Mouse (Mus musculus): Measurements from ENCODE around the gene Bcas3. TPM values are rescaled to one million over a fixed set of nuclear protein-coding genes. Genes with fewer than 3 reads are reported as not detected.
"Not testable (repeated sequence)": the region's sequence is repeated elsewhere in the genome, so short reads cannot be mapped to it uniquely, and the experiment has no call there.

Gene Bcas3
- polyA plus RNA-seq, 1 experiment from 2014 or later: 18.1 TPM

DNA sequence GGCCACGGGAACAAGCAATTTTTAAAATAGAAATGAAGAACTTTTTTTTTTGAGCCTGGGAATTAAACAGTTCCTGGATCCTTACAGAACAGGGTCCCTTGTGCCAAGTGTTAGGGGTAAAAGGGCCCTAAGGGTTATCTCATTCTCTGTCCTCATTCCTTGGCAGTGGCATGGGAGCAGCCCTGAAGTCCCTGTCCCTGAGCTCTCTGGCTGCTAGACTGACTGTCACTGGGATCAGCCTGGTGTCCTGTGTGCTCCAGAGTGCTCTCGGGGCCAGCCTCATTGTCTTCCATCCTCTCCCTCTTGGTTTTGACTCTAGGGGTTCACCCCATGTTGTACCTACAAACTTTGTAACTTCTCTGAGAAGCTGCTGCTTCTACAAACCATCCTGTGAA, 360.8 kb downstream of the Bcas3 start:
- no peak overlapping the region for H3K9ac ChIP-seq
- peaks cover 31% of the 10 kb centered on the region for H3K27me3 ChIP-seq
- no peak overlapping the region for H3K4me3 ChIP-seq (replicated peaks)
- no peak for ATAC-seq (ENCODE audit: insufficient read depth)
- H3K4me1 ChIP-seq (replicated peaks): peaks cover 7% of the 10 kb centered on the region; the same call in 1 of the 2 replicates
- H3K4me2 ChIP-seq: peak overlapping the region; percentile 14; the same call in 1 of the 2 replicates
- H3K27ac ChIP-seq (replicated peaks): no peak overlapping the region
- no peaks in the 10 kb centered on the region for H3K9me3 ChIP-seq (replicated peaks)
- 30% methylated on average over 2 of the region's 2 CpGs for WGBS (ENCODE audit: insufficient replicate concordance)
- no peaks in the 10 kb centered on the region for H3K36me3 ChIP-seq (replicated peaks)

DNA sequence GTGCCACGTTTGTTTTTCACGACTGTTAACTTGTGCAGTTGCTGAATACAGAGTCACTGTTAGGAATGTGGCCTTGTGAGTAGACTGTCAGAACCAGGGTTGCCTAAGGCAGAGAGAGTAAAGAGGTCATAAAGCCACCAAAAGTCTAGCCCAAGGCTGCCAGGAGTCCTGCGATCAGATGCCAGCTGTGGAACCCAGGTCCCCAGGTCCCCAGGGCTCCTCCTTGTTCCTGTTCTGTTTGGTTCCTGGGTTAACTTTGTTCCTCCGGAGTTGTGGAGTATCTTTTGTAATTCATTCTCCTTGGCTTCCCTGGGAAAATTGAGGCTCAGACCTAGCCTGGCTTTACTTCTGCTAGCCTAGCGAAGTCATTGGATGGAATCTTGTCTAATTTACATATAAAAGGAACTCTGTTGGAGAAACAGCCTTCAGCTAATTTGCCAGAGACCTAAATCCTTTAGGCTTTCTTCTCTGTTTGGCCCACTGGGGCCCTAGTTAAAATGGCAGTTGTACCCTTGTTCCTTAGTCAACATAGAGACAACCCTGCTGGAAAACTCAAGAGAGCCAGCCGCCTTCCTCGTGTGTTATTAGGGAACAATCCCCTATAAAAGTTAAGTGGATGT, 361.5 kb downstream of the Bcas3 start:
- 44% methylated on average over 7 of the region's 7 CpGs for WGBS (ENCODE audit: insufficient replicate concordance)
- Histone ChIP-seq H3K9me3 (replicated peaks) (no peaks in the 10 kb centered on the region), H3K4me1 (replicated peaks) (peaks cover 12% of the 10 kb centered on the region), H3K27me3 (peaks cover 31% of the 10 kb centered on the region), H3K4me3 (replicated peaks) (no peak overlapping the region), H3K27ac (replicated peaks) (no peak overlapping the region), H3K9ac (no peak overlapping the region), H3K36me3 (replicated peaks) (no peaks in the 10 kb centered on the region), H3K4me2 (no peak overlapping the region)
- ATAC-seq (ENCODE audit: insufficient read depth): no peak

- not testable (repeated sequence) for H3K36me3 ChIP-seq (replicated peaks); H3K9ac ChIP-seq; H3K9me3 ChIP-seq (replicated peaks); H3K27ac ChIP-seq (replicated peaks); H3K4me3 ChIP-seq (replicated peaks); H3K4me2 ChIP-seq; ATAC-seq (ENCODE audit: insufficient read depth)
- Histone ChIP-seq H3K4me1 (replicated peaks) (peaks cover 24% of the 10 kb centered on the region), H3K27me3 (peaks cover 25% of the 10 kb centered on the region)
- WGBS (ENCODE audit: insufficient replicate concordance): 62% methylated on average over 2 of the region's 2 CpGs
Measured at GRCm38 (mm10) chr11:85716730-85717129, 363.8 kb downstream of the Bcas3 start.

- 81% methylated on average over 10 of the region's 10 CpGs for WGBS (ENCODE audit: insufficient replicate concordance)
- H3K27ac ChIP-seq (replicated peaks): no peak overlapping the region
- H3K36me3 ChIP-seq (replicated peaks): no peaks in the 10 kb centered on the region
- H3K4me1 ChIP-seq (replicated peaks): peaks cover 23% of the 10 kb centered on the region
- H3K9ac ChIP-seq: no peak overlapping the region
- H3K4me3 ChIP-seq (replicated peaks): no peak overlapping the region
- no peak overlapping the region for H3K4me2 ChIP-seq
- peaks cover 12% of the 10 kb centered on the region for H3K27me3 ChIP-seq
- ATAC-seq (ENCODE audit: insufficient read depth): no peak
- H3K9me3 ChIP-seq (replicated peaks): no peaks in the 10 kb centered on the region
Measured at GRCm38 (mm10) chr11:85719091-85719490, 366.1 kb downstream of the Bcas3 start.

GRCm38 (mm10) chr11:85719766-85720165, 366.8 kb downstream of the Bcas3 start:
- WGBS (ENCODE audit: insufficient replicate concordance): 9% methylated on average over 7 of the region's 7 CpGs
- Histone ChIP-seq H3K27ac (replicated peaks) (no peak overlapping the region), H3K9me3 (replicated peaks) (no peaks in the 10 kb centered on the region), H3K36me3 (replicated peaks) (no peaks in the 10 kb centered on the region), H3K4me3 (replicated peaks) (no peak overlapping the region), H3K4me1 (replicated peaks) (peaks cover 17% of the 10 kb centered on the region), H3K27me3 (peaks cover 8% of the 10 kb centered on the region; the same call in 1 of the 2 replicates), H3K9ac (no peak overlapping the region), H3K4me2 (no peak overlapping the region)
- peak; percentile 28; the same call in 1 of the 2 replicates for ATAC-seq (ENCODE audit: insufficient read depth)

- Histone ChIP-seq H3K4me2 (no peak overlapping the region), H3K27ac (replicated peaks) (no peak overlapping the region), H3K4me3 (replicated peaks) (no peak overlapping the region), H3K9me3 (replicated peaks) (no peaks in the 10 kb centered on the region), H3K27me3 (peaks cover 8% of the 10 kb centered on the region; the same call in 1 of the 2 replicates), H3K4me1 (replicated peaks) (peaks cover 17% of the 10 kb centered on the region), H3K36me3 (replicated peaks) (no peaks in the 10 kb centered on the region), H3K9ac (no peak overlapping the region)
- 7% methylated on average over 6 of the region's 6 CpGs for WGBS (ENCODE audit: insufficient replicate concordance)
- ATAC-seq (ENCODE audit: insufficient read depth): 0 out of 2 replicates have a peak, but pooled peaks have one; percentile 42
Measured at GRCm38 (mm10) chr11:85720269-85720773, 367.4 kb downstream of the Bcas3 start.

- no peak for ATAC-seq (ENCODE audit: insufficient read depth)
- Histone ChIP-seq H3K9me3 (replicated peaks) (no peaks in the 10 kb centered on the region), H3K4me1 (replicated peaks) (peaks cover 17% of the 10 kb centered on the region), H3K36me3 (replicated peaks) (no peaks in the 10 kb centered on the region), H3K9ac (no peak overlapping the region), H3K4me2 (no peak overlapping the region), H3K27ac (replicated peaks) (no peak overlapping the region), H3K27me3 (peaks cover 8% of the 10 kb centered on the region; the same call in 1 of the 2 replicates), H3K4me3 (replicated peaks) (no peak overlapping the region)
- WGBS (ENCODE audit: insufficient replicate concordance): 72% methylated on average over 4 of the region's 4 CpGs
Measured at GRCm38 (mm10) chr11:85721986-85722385, 369.0 kb downstream of the Bcas3 start.

DNA sequence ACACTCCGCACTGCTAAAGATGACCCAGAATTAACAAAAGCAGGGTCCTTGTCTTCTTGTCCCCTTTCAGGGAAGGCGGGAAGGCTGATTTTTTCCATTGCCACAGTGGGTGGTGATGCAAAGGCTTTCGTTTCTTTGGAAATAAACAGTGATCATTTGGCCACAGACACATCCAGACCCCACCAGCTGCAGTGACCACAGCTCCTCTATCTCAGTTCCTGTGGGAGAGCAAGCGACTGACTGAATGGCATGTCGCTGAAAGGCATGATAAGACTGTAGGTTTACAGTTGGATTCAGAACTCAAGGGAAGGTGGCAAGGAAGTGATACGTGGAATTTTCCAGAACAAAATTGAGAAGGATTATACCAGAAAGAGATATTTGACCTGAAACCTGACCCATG, 371.2 kb downstream of the Bcas3 start:
- H3K9ac ChIP-seq: no peak overlapping the region
- H3K36me3 ChIP-seq (replicated peaks): no peaks in the 10 kb centered on the region
- no peak overlapping the region for H3K4me2 ChIP-seq
- H3K9me3 ChIP-seq (replicated peaks): no peaks in the 10 kb centered on the region
- no peak overlapping the region for H3K27ac ChIP-seq (replicated peaks)
- peaks cover 15% of the 10 kb centered on the region for H3K4me1 ChIP-seq (replicated peaks)
- ATAC-seq (ENCODE audit: insufficient read depth): no peak
- 0 out of 2 replicates have a peak, but pooled peaks cover 4% of the 10 kb centered on the region for H3K27me3 ChIP-seq
- WGBS (ENCODE audit: insufficient replicate concordance): 28% methylated on average over 6 of the region's 6 CpGs
- H3K4me3 ChIP-seq (replicated peaks): no peak overlapping the region

DNA sequence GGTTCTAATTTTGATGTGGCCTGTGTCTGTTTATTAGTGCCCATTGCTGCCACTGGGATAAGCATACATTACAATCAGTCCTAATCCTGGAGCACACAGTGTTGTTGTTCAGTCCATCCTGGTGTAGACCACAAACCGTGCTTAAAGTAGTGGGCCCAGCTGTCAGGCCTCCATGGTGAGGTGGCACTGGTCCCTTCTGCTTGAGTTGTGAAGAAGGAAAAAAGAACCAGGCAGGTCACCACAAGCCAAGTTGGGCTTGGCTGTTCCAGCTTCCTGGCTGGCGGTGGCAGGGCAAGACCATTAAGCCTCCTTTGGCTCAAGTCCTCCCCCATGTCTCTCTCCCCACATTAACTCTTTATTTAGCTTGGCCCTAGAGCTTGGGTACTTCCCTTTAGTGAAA, 376.8 kb downstream of the Bcas3 start:
- H3K36me3 ChIP-seq (replicated peaks): no peaks in the 10 kb centered on the region
- H3K9me3 ChIP-seq (replicated peaks): no peaks in the 10 kb centered on the region
- no peak overlapping the region for H3K4me2 ChIP-seq
- no peak overlapping the region for H3K9ac ChIP-seq
- H3K27me3 ChIP-seq: 0 out of 2 replicates have a peak, but pooled peaks cover 6% of the 10 kb centered on the region
- ATAC-seq (ENCODE audit: insufficient read depth): no peak
- H3K4me1 ChIP-seq (replicated peaks): no peaks in the 10 kb centered on the region
- no peak overlapping the region for H3K27ac ChIP-seq (replicated peaks)
- 48% methylated on average over 2 of the region's 2 CpGs for WGBS (ENCODE audit: insufficient replicate concordance)
- H3K4me3 ChIP-seq (replicated peaks): no peak overlapping the region

- H3K4me3 ChIP-seq (replicated peaks): no peak overlapping the region
- H3K4me2 ChIP-seq: no peak overlapping the region
- WGBS (ENCODE audit: insufficient replicate concordance): 54% methylated on average over 4 of the region's 4 CpGs
- no peak overlapping the region for H3K27ac ChIP-seq (replicated peaks)
- no peaks in the 10 kb centered on the region for H3K4me1 ChIP-seq (replicated peaks)
- no peaks in the 10 kb centered on the region for H3K9me3 ChIP-seq (replicated peaks)
- H3K9ac ChIP-seq: no peak overlapping the region
- peaks cover 20% of the 10 kb centered on the region; the same call in 1 of the 2 replicates for H3K27me3 ChIP-seq
- no peak for ATAC-seq (ENCODE audit: insufficient read depth)
- H3K36me3 ChIP-seq (replicated peaks): no peaks in the 10 kb centered on the region
Measured at GRCm38 (mm10) chr11:85732462-85733012, 379.6 kb downstream of the Bcas3 start.

GRCm38 (mm10) chr11:85733577-85733976, 380.6 kb downstream of the Bcas3 start:
- peaks cover 20% of the 10 kb centered on the region; the same call in 1 of the 2 replicates for H3K27me3 ChIP-seq
- 69% methylated on average over 3 of the region's 3 CpGs for WGBS (ENCODE audit: insufficient replicate concordance)

More at GRCm38 (mm10) chr11:85733577-85733976, 380.6 kb downstream of the Bcas3 start:
- no peak overlapping the region for H3K4me2 ChIP-seq
- H3K9ac ChIP-seq: no peak overlapping the region
- H3K27ac ChIP-seq (replicated peaks): no peak overlapping the region
- H3K4me1 ChIP-seq (replicated peaks): no peaks in the 10 kb centered on the region
- H3K36me3 ChIP-seq (replicated peaks): no peaks in the 10 kb centered on the region
- H3K9me3 ChIP-seq (replicated peaks): no peaks in the 10 kb centered on the region
- ATAC-seq (ENCODE audit: insufficient read depth): no peak
- H3K4me3 ChIP-seq (replicated peaks): no peak overlapping the region

All from liver, embryonic 15.5 days (tissue).